Comparison of ENCODE assay signal across 21 mouse cellular contexts in the genomic region with DNA sequence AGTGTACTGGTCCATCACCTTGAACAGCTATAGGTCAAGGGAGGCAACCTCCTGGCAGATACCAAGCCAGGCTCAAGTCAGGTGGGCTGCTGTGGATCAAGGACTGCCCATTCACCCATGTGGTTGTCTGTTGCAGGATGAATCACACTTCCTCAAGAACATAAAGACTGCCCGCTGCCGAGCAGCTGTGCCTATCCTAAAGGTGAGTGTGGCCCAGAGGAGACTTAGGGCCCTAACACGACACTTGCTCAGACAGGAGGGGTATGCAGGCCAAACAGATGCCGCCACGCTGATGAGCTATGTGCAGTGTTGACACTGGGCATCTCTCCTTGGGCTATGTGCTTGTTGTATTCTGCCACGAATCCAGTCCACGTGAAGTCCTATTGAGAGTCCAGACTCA. TPM values are rescaled to one million over a fixed set of nuclear protein-coding genes. Genes with fewer than 3 reads are reported as not detected.
DNase-seq lines count a peak whose midpoint lies in the region; ATAC-seq and TF ChIP-seq lines count a peak whose summit lies in the region.
"Had no signal": no experiment of that assay in that cellular context is flagged by ENCODE, and none has a peak within 500 bp of the region (broad histone marks: within the 10 kb centered on the region; RNA-seq: fewer than 3 reads in every experiment).

No protein-coding gene starts in this region.

- no peak overlapping the region for H3K4me3 ChIP-seq in heart, embryonic 11.5 days (ENCODE audit: low read depth, low read length)
- no peak overlapping the region for H3K4me3 ChIP-seq in heart, embryonic 16.5 days (ENCODE audit: low read length)
- H3K4me3 ChIP-seq in hindbrain, postnatal 0 days (ENCODE audit: low read length), result no peak overlapping the region
- H3K4me3 ChIP-seq in hindbrain, embryonic 13.5 days, result no peak overlapping the region
- H3K4me3 ChIP-seq: embryonic facial prominence, embryonic 13.5 days; forebrain, embryonic 12.5 days; intestine, embryonic 15.5 days; kidney, embryonic 15.5 days had no signal

- no peak overlapping the region for H3K4me2 ChIP-seq in heart, embryonic 11.5 days
- no peak overlapping the region for H3K4me2 ChIP-seq in heart, embryonic 16.5 days (ENCODE audit: low read depth, low read length)
- no peak overlapping the region for H3K4me2 ChIP-seq in hindbrain, postnatal 0 days (ENCODE audit: low read depth, low read length)
- no peak overlapping the region for H3K4me2 ChIP-seq in hindbrain, embryonic 13.5 days
- H3K4me2 ChIP-seq: embryonic facial prominence, embryonic 13.5 days; forebrain, embryonic 12.5 days; intestine, embryonic 15.5 days; kidney, embryonic 15.5 days had no signal

- H3K4me1 ChIP-seq in heart, embryonic 11.5 days (ENCODE audit: control insufficient read depth, insufficient read depth, low read length), result peaks cover 27% of the 10 kb centered on the region
- peaks cover 43% of the 10 kb centered on the region for H3K4me1 ChIP-seq in heart, embryonic 16.5 days (ENCODE audit: control insufficient read depth, insufficient read depth, low read length)
- no peaks in the 10 kb centered on the region for H3K4me1 ChIP-seq in hindbrain, postnatal 0 days (ENCODE audit: insufficient read depth, low read length)
- peaks cover 11% of the 10 kb centered on the region for H3K4me1 ChIP-seq in hindbrain, embryonic 13.5 days (replicated peaks)

- peaks cover 14% of the 10 kb centered on the region for H3K36me3 ChIP-seq in heart, embryonic 11.5 days (ENCODE audit: control insufficient read depth, insufficient read depth, low read length)
- H3K36me3 ChIP-seq in heart, embryonic 16.5 days (ENCODE audit: control insufficient read depth, insufficient read depth), result peaks cover 26% of the 10 kb centered on the region
- peaks cover 32% of the 10 kb centered on the region for H3K36me3 ChIP-seq in hindbrain, postnatal 0 days (ENCODE audit: insufficient read depth, low read length)
- H3K36me3 ChIP-seq in hindbrain, embryonic 13.5 days, result peaks cover 74% of the 10 kb centered on the region

- ATAC-seq in heart, embryonic 11.5 days (replicated peaks; ENCODE audit: insufficient number of reproducible peaks, low FRiP score, low TSS enrichment), result no peak
- no peak for ATAC-seq in heart, embryonic 16.5 days (replicated peaks; ENCODE audit: extremely low read depth, insufficient read depth, low FRiP score)
- 0 out of 2 replicates have a peak, but pooled peaks have one; percentile 10 for ATAC-seq in hindbrain, postnatal 0 days
- ATAC-seq in hindbrain, embryonic 13.5 days (ENCODE audit: low FRiP score), result no peak
- ATAC-seq: CD4-positive, CD25-positive, alpha-beta regulatory T cell, adult 4 months; forebrain, embryonic 16.5 days; intestine, embryonic 15.5 days had no signal

- intact Hi-C loops in heart, postnatal 10 days (cut with DNase I), result no loop called here

- WGBS in heart, embryonic 11.5 days (ENCODE audit: insufficient replicate concordance), result 79% methylated on average over 7 of the region's 7 CpGs
- WGBS in heart, embryonic 16.5 days, result 73% methylated on average over 7 of the region's 7 CpGs
- 76% methylated on average over 7 of the region's 7 CpGs for WGBS in hindbrain, postnatal 0 days
- WGBS in hindbrain, embryonic 13.5 days, result 94% methylated on average over 7 of the region's 7 CpGs

- H3K27me3 ChIP-seq in heart, embryonic 11.5 days (ENCODE audit: control insufficient read depth, insufficient read depth, low read length), result no peaks in the 10 kb centered on the region
- no peaks in the 10 kb centered on the region for H3K27me3 ChIP-seq in heart, embryonic 16.5 days (ENCODE audit: control insufficient read depth, insufficient read depth, low read length)
- no peaks in the 10 kb centered on the region for H3K27me3 ChIP-seq in hindbrain, postnatal 0 days (ENCODE audit: insufficient read depth, low read length)
- no peaks in the 10 kb centered on the region for H3K27me3 ChIP-seq in hindbrain, embryonic 13.5 days
- H3K27me3 ChIP-seq: embryonic facial prominence, embryonic 13.5 days; forebrain, embryonic 12.5 days; intestine, embryonic 15.5 days; kidney, embryonic 15.5 days had no signal

- no peaks in the 10 kb centered on the region for H3K9me3 ChIP-seq in heart, embryonic 11.5 days (replicated peaks; ENCODE audit: control insufficient read depth, low read length)
- H3K9me3 ChIP-seq in heart, embryonic 16.5 days (replicated peaks; ENCODE audit: control insufficient read depth, low read length), result no peaks in the 10 kb centered on the region
- no peaks in the 10 kb centered on the region for H3K9me3 ChIP-seq in hindbrain, postnatal 0 days (ENCODE audit: low read length)
- H3K9me3 ChIP-seq in hindbrain, embryonic 13.5 days, result no peaks in the 10 kb centered on the region
- H3K9me3 ChIP-seq: embryonic facial prominence, embryonic 13.5 days; forebrain, embryonic 12.5 days; intestine, embryonic 15.5 days; kidney, embryonic 15.5 days had no signal

- no peak for TF ChIP-seq CTCF in hindbrain, postnatal 0 days (IDR thresholded peaks at IDR 0.05; ENCODE audit: low read depth)

- DNase-seq in heart, adult 9 months (ENCODE audit: low spot score in 2 of 2), result no peak
- no peak for DNase-seq in heart, postnatal 10 days
- no peak for DNase-seq in hindbrain, postnatal 0 days (ENCODE audit: low spot score)
- no peak for DNase-seq in cerebellum, adult 9-10 months
- DNase-seq: adrenal gland, postnatal 10 days; cerebellum, adult 11-12 months; cerebellum, adult 9-11 months; cerebellum, postnatal 36 days; gastrocnemius, postnatal 10 days; heart, postnatal 14 days; kidney, adult 18-20 months; kidney, postnatal 14 days had no signal

- no peak overlapping the region for H3K9ac ChIP-seq in heart, embryonic 11.5 days (ENCODE audit: low read depth, low read length)
- no peak overlapping the region; the same call in 1 of the 2 replicates for H3K9ac ChIP-seq in heart, embryonic 16.5 days (ENCODE audit: low read length)
- no peak overlapping the region for H3K9ac ChIP-seq in hindbrain, postnatal 0 days (replicated peaks; ENCODE audit: low read length)
- H3K9ac ChIP-seq in hindbrain, embryonic 13.5 days, result no peak overlapping the region
- H3K9ac ChIP-seq: embryonic facial prominence, embryonic 13.5 days; forebrain, embryonic 12.5 days; intestine, embryonic 15.5 days; kidney, embryonic 15.5 days had no signal

- H3K27ac ChIP-seq in heart, embryonic 11.5 days (ENCODE audit: low read depth, low read length), result 0 out of 2 replicates have a peak overlapping the region, but pooled peaks have one; percentile 15
- H3K27ac ChIP-seq in heart, embryonic 16.5 days (ENCODE audit: low read length), result peak overlapping the region; percentile 86
- no peak overlapping the region for H3K27ac ChIP-seq in hindbrain, postnatal 0 days
- H3K27ac ChIP-seq in hindbrain, embryonic 13.5 days, result no peak overlapping the region
- H3K27ac ChIP-seq: embryonic facial prominence, embryonic 13.5 days; forebrain, embryonic 12.5 days; intestine, embryonic 15.5 days; kidney, embryonic 15.5 days had no signal

RNA-seq across cellular contexts. Expression of gene Smarcal1, which starts 18.2 kb away (rescaled TPM):
- polyA plus RNA-seq in heart, embryonic 11.5 days (2014; fragmentation: Nextera tagmentation; extraction: Ambion mirVana), result 17.9 and 21.6 TPM in 2 replicates
- polyA plus RNA-seq in heart, embryonic 16.5 days (2015; fragmentation: Nextera tagmentation; extraction: Ambion mirVana), result 20.0 and 20.5 TPM in 2 replicates
- 10 to 100 TPM; 29.5 to 37.5 TPM for total RNA-seq in heart, postnatal 10 days (2021)
- total RNA-seq in hindbrain, postnatal 0 days (2014; rRNA removed), result 42.0 and 53.6 TPM in 2 replicates
- 19.1 and 19.7 TPM in 2 replicates for polyA plus RNA-seq in hindbrain, postnatal 0 days (2015; fragmentation: Nextera tagmentation; extraction: Ambion mirVana)
- 24.7 and 25.4 TPM in 2 replicates for polyA plus RNA-seq in hindbrain, embryonic 13.5 days (2015; fragmentation: Nextera tagmentation; extraction: Ambion mirVana)

Comparison
In these comparisons a context has a peak if more than half of its experiments do, and no peak if none do; other contexts are left out.
1. H3K27ac ChIP-seq: peak in heart, embryonic 11.5 days (single experiment) and heart, embryonic 16.5 days (single experiment); none in hindbrain, postnatal 0 days (single experiment) and hindbrain, embryonic 13.5 days (single experiment).